Mouse (Mus musculus): ENCODE results near the gene Atp5f1.

DNA sequence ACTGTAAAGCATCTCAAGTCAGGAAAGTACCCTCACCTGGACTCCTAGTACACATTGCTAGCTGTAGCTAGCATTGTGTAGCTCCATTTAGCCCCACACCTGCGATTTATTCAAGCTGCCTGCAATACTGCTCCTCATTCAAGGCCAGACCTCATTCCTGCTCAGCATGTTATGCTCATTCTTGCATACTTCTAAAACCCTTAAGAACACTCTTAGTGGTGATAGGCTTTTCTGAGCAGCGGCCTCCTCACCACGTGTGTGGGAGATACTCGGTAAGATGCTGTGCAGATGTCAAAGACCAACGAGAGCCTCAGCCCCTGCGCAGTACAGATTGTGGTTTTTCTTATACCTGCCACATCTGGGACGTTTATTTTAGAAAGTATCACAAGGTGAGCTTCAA, 30.1 kb downstream of the Atp5f1 start:
- no peak for TF ChIP-seq POLR2A (IDR thresholded peaks at IDR 0.05; ENCODE audit: insufficient read depth, low read length)
- TF ChIP-seq EP300 (IDR thresholded peaks at IDR 0.05; ENCODE audit: insufficient read depth, low read depth, low read length): no peak
